Mouse (Mus musculus): Measurements from ENCODE around the gene Pga5.

The Pga5 gene
- long read RNA-seq, experiment 1 = 0 reads
- long read RNA-seq, experiment 2 = 0 reads

GRCm38 (mm10) chr19:10677915-10678771 is at the start of gene Pga5:
Pga5 (minus strand) TSS chr19:10678071.
- intact Hi-C loops (cut with DNase I) = loop anchor here (1.0 to 5.0 kb wide), 3 partner anchors 31 to 279 kb away; partner anchors contain the start of gene Cd6

- intact Hi-C loops (cut with DNase I) = no loop called here
Measured at GRCm38 (mm10) chr19:10724629-10725363, 46.9 kb upstream of the Pga5 start.

GRCm38 (mm10) chr19:10723649-10724048 is 45.8 kb upstream of the Pga5 start:
- intact Hi-C loops (cut with DNase I) = no loop called here

GRCm38 (mm10) chr19:10723084-10723483 is 45.2 kb upstream of the Pga5 start:
- intact Hi-C loops (cut with DNase I) = no loop called here

- intact Hi-C loops (cut with DNase I) = no loop called here
Measured at GRCm38 (mm10) chr19:10721064-10721463, 43.2 kb upstream of the Pga5 start.

GRCm38 (mm10) chr19:10720524-10720923 is 42.7 kb upstream of the Pga5 start:
- intact Hi-C loops (cut with DNase I) = no loop called here

- intact Hi-C loops (cut with DNase I) = loop anchor here (5.0 kb wide), 1 partner anchor 113 kb away; the partner anchor contains the start of gene Cd6
Measured at GRCm38 (mm10) chr19:10719751-10720150, 41.9 kb upstream of the Pga5 start.

- intact Hi-C loops (cut with DNase I) = loop anchor here (5.0 kb wide), 1 partner anchor 114 kb away; the partner anchor contains the start of gene Cd6
Measured at GRCm38 (mm10) chr19:10718251-10718775, 40.4 kb upstream of the Pga5 start.

GRCm38 (mm10) chr19:10715476-10715875 is 37.6 kb upstream of the Pga5 start:
- intact Hi-C loops (cut with DNase I) = loop anchor here (5.0 kb wide), 1 partner anchor 117 kb away; the partner anchor contains the start of gene Cd6

GRCm38 (mm10) chr19:10714682-10715475 is 37.0 kb upstream of the Pga5 start:
- intact Hi-C loops (cut with DNase I) = loop anchor here (5.0 kb wide), 1 partner anchor 117 kb away; the partner anchor contains the start of gene Cd6

GRCm38 (mm10) chr19:10714168-10714567 is 36.3 kb upstream of the Pga5 start:
- intact Hi-C loops (cut with DNase I) = no loop called here

GRCm38 (mm10) chr19:10713551-10713950 is 35.7 kb upstream of the Pga5 start:
- intact Hi-C loops (cut with DNase I) = no loop called here

GRCm38 (mm10) chr19:10712646-10713045 is 34.8 kb upstream of the Pga5 start:
- intact Hi-C loops (cut with DNase I) = no loop called here

- intact Hi-C loops (cut with DNase I) = no loop called here
Measured at GRCm38 (mm10) chr19:10712194-10712593, 34.3 kb upstream of the Pga5 start.

- intact Hi-C loops (cut with DNase I) = no loop called here
Measured at GRCm38 (mm10) chr19:10710751-10711150, 32.9 kb upstream of the Pga5 start.

GRCm38 (mm10) chr19:10710088-10710511 is 32.2 kb upstream of the Pga5 start:
- intact Hi-C loops (cut with DNase I) = no loop called here

GRCm38 (mm10) chr19:10709360-10710087 is 31.7 kb upstream of the Pga5 start:
- intact Hi-C loops (cut with DNase I) = loop anchor here (1.0 kb wide), 1 partner anchor 31 kb away; the partner anchor contains the start of gene Pga5

GRCm38 (mm10) chr19:10708900-10709299 is 31.0 kb upstream of the Pga5 start:
- intact Hi-C loops (cut with DNase I) = loop anchor here (1.0 kb wide), 1 partner anchor 31 kb away; the partner anchor contains the start of gene Pga5

- intact Hi-C loops (cut with DNase I) = no loop called here
Measured at GRCm38 (mm10) chr19:10707881-10708280, 30.0 kb upstream of the Pga5 start.
